Mouse (Mus musculus) limb, embryonic 10.5 days (tissue): ENCODE measurements around the gene Map2k5. TPM values are rescaled to one million over a fixed set of nuclear protein-coding genes. Genes with fewer than 3 reads are reported as not detected.

ENCODE experiments used
- DNase-seq: peaks from one replicate; pipeline ENCODE4 v3.0.0-alpha.2; 2017; ENCODE audit warnings: low spot score
- H3K27ac ChIP-seq: fragments of 300-500 bp; sonication (generic); 2 replicates; pipeline ENCODE4 v1.5.1; 2016; ENCODE audit warnings: mild to moderate bottlenecking
- H3K27me3 ChIP-seq: fragments of 300-500 bp; sonication (generic); 2 replicates; pipeline ENCODE4 v1.6.1; 2016; ENCODE audit warnings: low read depth, mild to moderate bottlenecking; ENCODE audit not compliant: poor library complexity, severe bottlenecking
- H3K36me3 ChIP-seq: fragments of 300-500 bp; sonication (generic); 2 replicates; pipeline ENCODE4 v1.6.1; 2016; ENCODE audit warnings: mild to moderate bottlenecking, moderate library complexity
- H3K4me1 ChIP-seq: fragments of 300-500 bp; sonication (generic); 2 replicates; pipeline ENCODE4 v1.6.1; 2016
- H3K4me3 ChIP-seq: fragments of 300-500 bp; sonication (generic); 2 replicates; pipeline ENCODE4 v1.5.1; 2016; ENCODE audit warnings: mild to moderate bottlenecking, moderate library complexity
- H3K9me3 ChIP-seq: fragments of 300-500 bp; sonication (generic); replicated peaks from 2 replicates; pipeline ENCODE4 v1.6.1; 2016; ENCODE audit warnings: mild to moderate bottlenecking
- WGBS: fragments of 180-500 bp; shearing (Covaris S2); methylation state at CpG from one replicate; pipeline ENCODE4 v1.1.7; 2016; 5-methylcytosine and 5-hydroxymethylcytosine counted together
- polyA plus RNA-seq: library from polyadenylated mRNA; unstranded; fragments of >200 nt; fragmentation: Nextera tagmentation; extraction: Ambion mirVana; gene quantifications from 2 replicates; pipeline ENCODE4 v1.2.1, GENCODE M21; 2016

Gene Map2k5
- polyA plus RNA-seq, result 37.4 and 37.7 TPM in 2 replicates

DNA sequence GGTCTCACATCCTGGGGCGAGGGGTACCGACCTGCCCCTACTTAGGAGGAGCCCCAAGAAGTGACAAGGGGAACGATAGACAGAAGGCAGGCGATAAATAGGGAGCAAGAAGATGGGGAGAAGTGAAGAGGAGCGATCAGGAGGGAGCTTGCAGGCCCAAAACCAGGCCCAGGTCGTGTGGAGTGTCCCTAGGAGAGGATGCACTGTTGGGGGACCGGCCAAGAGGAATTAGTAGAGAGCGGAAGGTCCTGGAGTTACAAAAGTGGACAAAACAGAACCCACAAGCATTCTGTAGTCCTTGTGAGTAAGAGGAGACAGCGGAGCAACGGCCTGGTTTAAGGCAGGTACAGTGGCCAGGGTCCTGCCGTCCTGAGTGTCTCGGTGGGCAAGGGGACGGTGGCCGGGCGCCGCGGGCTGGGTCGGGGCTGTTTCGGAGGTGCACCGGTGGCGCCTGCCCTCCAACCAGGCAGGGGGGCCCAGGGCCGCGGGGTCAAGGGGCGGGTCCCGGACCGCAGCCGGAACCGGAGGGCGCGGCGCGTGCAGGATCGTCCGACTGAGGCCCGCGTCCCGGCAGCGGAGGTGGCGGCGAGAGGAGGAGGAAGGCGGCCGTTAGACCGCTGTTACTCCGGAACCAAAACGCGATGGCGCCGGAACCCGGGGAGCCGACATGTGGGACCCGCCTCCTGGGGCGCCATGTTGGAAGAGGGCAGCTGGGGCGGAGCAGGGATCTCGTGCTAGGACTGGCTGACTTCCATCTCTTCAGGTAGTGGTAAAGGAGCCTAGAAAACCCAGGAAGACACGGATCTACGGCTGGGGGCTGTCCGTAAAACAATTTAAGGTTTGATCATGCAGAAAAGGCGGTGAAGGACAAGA, at the start of gene Map2k5:
Gene Map2k5 (minus strand): TSS at position 633 of the 873 bp plus-strand sequence.
- Histone ChIP-seq H3K9me3 (no peaks in the 10 kb centered on the region), H3K27me3 (no peaks in the 10 kb centered on the region), H3K4me3 (peak within 1 kb of the TSS; percentile 92), H3K4me1 (peaks cover 23% of the 10 kb centered on the region), H3K36me3 (peaks cover 23% of the 10 kb centered on the region), H3K27ac (peak within 1 kb of the TSS; percentile 97)
- 1% methylated on average over 58 of the region's 58 CpGs for WGBS
- DNase-seq, result peak; percentile 91

DNA sequence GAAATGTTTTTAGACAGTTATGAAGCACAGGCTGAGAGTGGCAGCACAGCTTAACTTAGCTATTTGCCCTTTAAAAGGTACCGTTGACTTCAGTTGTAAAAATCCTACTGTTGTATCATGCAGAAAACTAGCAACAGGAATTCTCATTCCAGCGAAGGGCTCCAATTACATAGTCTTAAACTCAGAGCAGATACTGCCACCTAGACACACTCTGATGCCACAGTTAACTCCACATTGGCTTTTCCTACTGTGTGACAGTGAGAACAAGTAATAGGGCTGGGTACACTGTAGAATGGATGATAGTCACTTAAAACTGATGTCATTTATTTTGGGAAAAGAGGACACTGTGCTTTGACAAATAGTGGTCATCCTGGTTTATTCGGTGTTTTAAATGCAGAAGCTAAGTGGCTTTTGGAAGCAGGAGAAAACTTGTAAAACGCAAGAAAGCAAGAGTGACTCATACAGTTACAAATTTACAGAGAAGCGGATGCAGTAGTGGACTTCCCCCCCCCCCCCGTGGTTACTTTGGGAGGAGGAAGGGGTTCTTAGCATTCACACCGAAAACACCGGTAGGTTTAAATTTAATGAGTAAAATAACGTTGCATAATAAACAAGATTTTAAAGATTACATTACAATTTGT, 43.5 kb upstream of the Map2k5 start:
- no peaks in the 10 kb centered on the region for H3K9me3 ChIP-seq
- DNase-seq, result no peak
- 72% methylated on average over 9 of the region's 9 CpGs for WGBS

DNA sequence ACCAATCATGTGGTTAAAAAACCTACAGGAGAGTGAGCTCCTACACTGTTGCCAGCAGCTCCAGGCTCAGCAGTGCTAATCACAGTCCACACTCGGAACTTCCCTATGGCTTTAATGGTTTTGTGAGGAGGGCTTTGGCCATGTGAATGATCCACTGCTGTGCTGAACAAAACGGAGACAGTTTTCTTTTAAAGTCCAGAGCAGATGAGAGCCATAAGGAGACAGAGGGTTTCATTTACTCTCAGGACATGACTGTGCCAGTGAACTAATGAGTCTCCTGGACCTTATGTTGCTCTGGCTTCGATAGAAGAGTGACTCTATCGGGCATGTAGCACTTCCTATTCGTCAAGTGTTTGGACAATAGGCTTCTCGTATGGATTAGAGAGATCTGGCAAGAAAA, 42.7 kb upstream of the Map2k5 start:
- H3K9me3 ChIP-seq, result no peaks in the 10 kb centered on the region
- H3K4me3 ChIP-seq, result no peak overlapping the region
- peaks cover 17% of the 10 kb centered on the region for H3K4me1 ChIP-seq
- H3K27me3 ChIP-seq, result no peaks in the 10 kb centered on the region
- no peak overlapping the region for H3K27ac ChIP-seq
- no peaks in the 10 kb centered on the region for H3K36me3 ChIP-seq
- DNase-seq, result no peak
- 59% methylated on average over 6 of the region's 6 CpGs for WGBS

More for the DNA sequence above, 43.5 kb upstream of the Map2k5 start:
- Histone ChIP-seq H3K4me3 (no peak overlapping the region), H3K36me3 (no peaks in the 10 kb centered on the region), H3K27me3 (no peaks in the 10 kb centered on the region), H3K27ac (no peak overlapping the region), H3K4me1 (peaks cover 17% of the 10 kb centered on the region)

DNA sequence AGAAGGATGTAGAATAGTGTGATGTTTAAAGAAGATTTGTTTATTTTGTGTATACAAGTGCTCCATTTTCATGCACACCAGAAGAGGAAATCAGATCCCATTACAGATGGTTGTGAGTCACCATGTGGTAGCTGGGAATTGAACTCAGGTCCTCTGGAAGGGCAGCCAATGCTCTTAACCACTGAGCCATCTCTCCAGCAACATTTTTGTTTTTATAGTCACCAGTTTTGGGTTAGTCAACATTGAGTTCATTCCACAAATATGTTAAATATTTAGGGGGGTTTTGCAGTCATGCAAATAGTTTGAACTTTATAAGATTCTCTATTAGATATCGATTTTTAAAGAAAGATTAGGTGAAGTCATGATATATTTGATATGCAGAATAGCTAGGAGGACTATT, 22.5 kb upstream of the Map2k5 start:
- Histone ChIP-seq H3K36me3 (no peaks in the 10 kb centered on the region), H3K4me3 (no peak overlapping the region), H3K4me1 (peaks cover 26% of the 10 kb centered on the region), H3K27me3 (no peaks in the 10 kb centered on the region), H3K9me3 (no peaks in the 10 kb centered on the region), H3K27ac (no peak overlapping the region)
- no peak for DNase-seq
- WGBS, result 98% methylated on average over 1 of the region's 1 CpGs

DNA sequence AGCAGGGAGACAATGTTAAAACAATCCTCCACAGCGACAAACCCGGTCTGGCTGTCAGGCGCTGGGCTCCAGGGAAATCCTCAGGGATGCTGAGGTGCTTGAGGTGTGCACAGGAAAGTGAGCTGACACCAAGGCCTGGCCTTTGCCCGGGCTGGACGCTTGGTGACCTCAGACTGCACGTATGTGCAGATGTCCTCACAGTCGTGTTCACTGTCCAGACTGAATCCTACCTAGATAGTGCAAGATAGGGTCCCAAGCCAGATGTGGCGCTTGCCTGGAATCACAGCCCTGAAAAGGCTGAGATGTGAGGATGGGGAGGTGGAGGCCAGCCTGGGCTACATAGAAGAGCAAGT, 21.7 kb upstream of the Map2k5 start:
- peak overlapping the region; percentile 95 for H3K4me3 ChIP-seq
- no peak for DNase-seq
- H3K4me1 ChIP-seq, result peaks cover 26% of the 10 kb centered on the region
- peak overlapping the region; percentile 94 for H3K27ac ChIP-seq
- 2% methylated on average over 8 of the region's 8 CpGs for WGBS
- no peaks in the 10 kb centered on the region for H3K36me3 ChIP-seq
- H3K9me3 ChIP-seq, result no peaks in the 10 kb centered on the region
- no peaks in the 10 kb centered on the region for H3K27me3 ChIP-seq

DNA sequence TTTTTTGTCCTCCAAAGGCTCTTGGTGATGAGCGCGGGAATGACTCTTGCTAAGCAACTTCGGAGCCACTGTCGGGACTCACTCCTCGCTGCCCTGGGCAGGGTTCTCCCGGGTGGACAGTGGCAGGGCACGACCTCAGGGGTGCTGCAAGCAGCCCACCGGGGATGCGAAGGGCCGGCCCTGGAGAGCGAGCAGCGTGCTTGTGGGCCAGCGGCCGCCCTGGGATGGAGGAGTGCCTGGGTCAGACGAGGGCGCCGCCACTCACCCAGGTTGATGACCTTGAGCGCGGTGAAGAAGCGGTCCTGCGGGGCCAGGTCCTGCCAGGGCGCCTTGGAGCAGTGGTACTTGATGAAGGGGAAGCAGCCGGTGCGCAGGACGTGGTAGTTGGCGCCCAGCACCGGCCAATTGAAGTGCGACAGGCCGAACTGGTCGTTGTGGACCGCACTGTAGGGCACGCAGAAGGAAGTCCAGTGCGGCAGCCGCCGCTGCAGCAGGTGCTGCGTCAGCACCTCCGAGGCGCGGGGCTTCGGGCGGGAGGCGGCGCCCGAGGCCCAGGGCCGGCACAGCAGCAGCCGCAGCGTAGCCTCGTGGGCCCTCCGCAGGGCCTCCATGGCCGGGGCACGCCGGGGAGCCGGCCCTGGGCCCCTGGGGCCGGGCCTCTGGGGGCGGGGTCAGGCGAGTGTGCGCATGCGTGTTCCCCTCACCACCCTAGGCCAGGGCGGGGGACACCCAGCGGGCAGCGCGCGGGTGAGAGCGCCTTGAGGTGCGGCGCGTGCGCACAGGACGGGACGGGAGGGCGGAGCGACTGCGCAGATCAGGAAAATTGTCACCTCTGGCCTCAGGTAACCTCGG, 21.1 kb upstream of the Map2k5 start, which contains the start of gene 2300009A05Rik:
Gene 2300009A05Rik (minus strand): TSS at position 636 of the 852 bp plus-strand sequence.
- Histone ChIP-seq H3K36me3 (no peaks in the 10 kb centered on the region), H3K4me1 (peaks cover 26% of the 10 kb centered on the region), H3K27me3 (no peaks in the 10 kb centered on the region), H3K9me3 (no peaks in the 10 kb centered on the region), H3K4me3 (peak within 1 kb of the TSS; percentile 95), H3K27ac (peak within 1 kb of the TSS; percentile 94)
- WGBS, result under 1% methylated on average over 74 of the region's 74 CpGs
- DNase-seq, result peak; percentile 93

DNA sequence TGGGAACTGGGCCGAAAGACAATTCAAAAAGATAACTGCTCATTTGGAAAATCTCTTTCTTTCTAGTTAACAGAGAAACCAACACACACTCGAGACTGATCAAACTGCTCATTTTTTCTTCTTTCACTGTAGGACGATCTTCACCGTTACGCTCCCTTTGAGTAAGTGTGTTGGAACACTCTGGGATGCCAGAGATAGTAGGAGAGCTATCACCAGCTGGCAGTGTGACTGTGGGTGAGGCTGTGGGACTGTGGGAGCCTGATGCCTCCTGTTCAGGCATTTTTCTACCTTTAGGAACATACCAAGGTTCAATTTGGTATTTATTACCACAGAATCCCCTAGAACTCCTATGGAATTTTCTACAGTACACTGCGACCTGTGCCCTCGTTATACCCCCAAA, 17.9 kb upstream of the Map2k5 start:
- 88% methylated on average over 7 of the region's 7 CpGs for WGBS
- Histone ChIP-seq H3K27ac (no peak overlapping the region), H3K27me3 (no peaks in the 10 kb centered on the region), H3K4me1 (peaks cover 26% of the 10 kb centered on the region), H3K4me3 (no peak overlapping the region), H3K36me3 (no peaks in the 10 kb centered on the region), H3K9me3 (no peaks in the 10 kb centered on the region)
- DNase-seq, result no peak

DNA sequence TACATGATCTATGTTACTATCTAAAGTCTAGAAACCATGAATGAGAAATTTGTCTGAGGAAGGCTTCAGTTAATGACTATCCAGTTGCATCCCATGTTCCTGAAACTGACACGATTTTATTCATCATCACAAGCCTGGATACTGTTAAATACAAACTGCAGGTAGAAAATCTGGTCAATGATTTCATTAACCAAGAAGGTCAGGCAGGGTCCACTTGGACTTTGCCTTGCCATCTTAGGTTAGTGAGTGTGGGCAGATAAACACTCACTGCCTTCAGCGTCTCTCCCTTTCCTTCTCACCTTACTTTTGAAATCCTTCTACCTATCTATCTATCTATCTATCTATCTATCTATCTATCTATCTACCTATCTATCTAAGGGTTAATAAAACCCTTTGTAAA, 13.6 kb upstream of the Map2k5 start:
- Histone ChIP-seq H3K27ac (no peak overlapping the region), H3K36me3 (no peaks in the 10 kb centered on the region)
- WGBS, result 79% methylated on average over 2 of the region's 2 CpGs

DNA sequence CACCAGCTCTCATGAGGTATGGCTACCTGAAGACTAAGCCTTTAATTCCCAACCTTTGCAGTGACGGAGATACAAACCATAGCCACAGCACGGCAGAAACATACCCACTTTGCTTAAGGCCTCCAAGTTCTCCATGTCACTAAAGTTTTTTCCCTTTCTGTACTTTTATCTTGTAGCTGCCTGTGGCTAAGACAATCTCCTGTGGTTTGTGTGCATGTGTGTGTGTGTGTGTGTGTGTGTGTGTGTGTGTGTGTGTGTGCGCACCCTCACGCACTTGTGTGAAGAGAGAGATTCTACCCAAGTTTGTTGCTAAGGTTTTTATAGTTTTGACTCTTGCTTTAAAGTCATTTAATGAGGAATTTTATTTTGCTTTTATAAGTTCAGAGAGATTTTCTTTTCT, 5.1 kb upstream of the Map2k5 start:
- peaks cover 4% of the 10 kb centered on the region; the same call in 1 of the 2 replicates for H3K4me1 ChIP-seq

More for the DNA sequence above, 13.6 kb upstream of the Map2k5 start:
- H3K27me3 ChIP-seq, result no peaks in the 10 kb centered on the region
- H3K4me3 ChIP-seq, result no peak overlapping the region
- no peaks in the 10 kb centered on the region for H3K9me3 ChIP-seq
- DNase-seq, result no peak
- H3K4me1 ChIP-seq, result 0 out of 2 replicates have a peak, but pooled peaks cover 4% of the 10 kb centered on the region

DNA sequence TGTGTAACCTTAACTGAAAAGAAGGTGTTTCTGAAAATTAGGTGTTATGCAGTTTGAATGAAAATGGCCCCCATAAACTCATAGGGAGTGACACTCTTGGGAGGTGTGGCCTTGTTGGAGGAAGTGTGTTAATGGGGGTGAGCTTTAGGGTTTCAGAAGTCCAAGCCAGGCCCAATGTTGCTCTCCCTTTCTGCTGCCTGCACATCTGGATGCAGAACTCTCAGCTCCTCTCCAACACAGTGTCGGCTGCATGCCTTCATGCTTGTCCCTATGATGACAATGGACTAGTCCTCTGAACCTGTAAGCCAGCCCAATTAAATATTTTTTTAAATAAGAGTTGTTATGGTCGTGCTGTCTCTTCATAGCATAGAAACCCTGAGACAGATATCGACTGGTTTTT, 2.6 kb upstream of the Map2k5 start:
- WGBS, result 77% methylated on average over 3 of the region's 3 CpGs
- Histone ChIP-seq H3K9me3 (no peaks in the 10 kb centered on the region), H3K4me1 (peaks cover 21% of the 10 kb centered on the region), H3K27me3 (no peaks in the 10 kb centered on the region), H3K27ac (no peak overlapping the region), H3K36me3 (peaks cover 1% of the 10 kb centered on the region; the same call in 1 of the 2 replicates), H3K4me3 (no peak overlapping the region)
- no peak for DNase-seq

More for the DNA sequence above, 5.1 kb upstream of the Map2k5 start:
- WGBS, result 90% methylated on average over 4 of the region's 4 CpGs
- Histone ChIP-seq H3K27me3 (no peaks in the 10 kb centered on the region), H3K9me3 (no peaks in the 10 kb centered on the region), H3K36me3 (no peaks in the 10 kb centered on the region), H3K27ac (no peak overlapping the region), H3K4me3 (no peak overlapping the region)
- no peak for DNase-seq

DNA sequence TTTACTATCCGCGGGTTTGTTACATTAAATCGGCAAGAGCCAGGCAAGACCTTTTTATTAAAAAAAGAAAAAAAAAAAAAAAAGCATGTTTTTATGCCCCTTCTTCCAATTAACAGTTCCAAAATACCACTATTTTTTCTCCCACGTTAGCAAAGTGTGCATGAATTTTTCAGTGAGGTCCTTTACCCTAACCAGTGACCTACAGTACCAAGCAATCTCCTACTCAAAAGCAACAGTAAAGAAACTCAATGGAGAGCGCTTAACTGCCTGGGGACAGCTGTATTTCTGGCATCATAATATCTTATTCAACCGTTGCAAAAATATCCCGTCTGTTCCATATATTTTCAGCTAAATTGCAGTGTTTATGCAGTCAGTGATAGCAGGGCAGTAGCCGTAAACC, 472 bp upstream of the Map2k5 start:
- no peak for DNase-seq

DNA sequence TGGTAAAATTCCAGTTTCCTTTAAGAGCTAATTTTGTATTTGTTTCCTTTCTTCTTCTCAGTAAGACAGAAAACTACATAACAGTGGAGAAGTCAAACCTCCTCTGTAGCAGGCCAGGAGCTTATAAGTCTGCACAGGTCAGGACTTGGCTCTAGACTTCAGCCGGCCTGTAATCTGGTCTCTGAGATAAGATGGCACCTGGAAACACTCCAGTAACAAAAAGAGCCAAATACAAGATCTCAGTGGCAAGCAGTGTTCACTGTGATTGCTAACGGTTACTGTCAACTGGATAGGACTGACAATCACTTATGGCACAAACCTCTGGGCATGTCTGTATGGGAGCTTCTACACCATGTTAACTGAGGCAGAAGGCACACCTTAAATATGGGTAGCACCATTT, 4.4 kb downstream of the Map2k5 start:
- Histone ChIP-seq H3K4me3 (no peak overlapping the region), H3K36me3 (peaks cover 55% of the 10 kb centered on the region), H3K27me3 (no peaks in the 10 kb centered on the region), H3K4me1 (peaks cover 21% of the 10 kb centered on the region), H3K27ac (no peak overlapping the region), H3K9me3 (no peaks in the 10 kb centered on the region)
- WGBS, result 78% methylated on average over 2 of the region's 2 CpGs
- DNase-seq, result no peak

More for the DNA sequence above, 472 bp upstream of the Map2k5 start:
- H3K27me3 ChIP-seq, result no peaks in the 10 kb centered on the region
- H3K27ac ChIP-seq, result peak overlapping the region; percentile 97
- WGBS, result 24% methylated on average over 8 of the region's 8 CpGs
- peaks cover 23% of the 10 kb centered on the region for H3K4me1 ChIP-seq
- H3K4me3 ChIP-seq, result peak overlapping the region; percentile 92
- no peaks in the 10 kb centered on the region for H3K9me3 ChIP-seq
- H3K36me3 ChIP-seq, result peaks cover 23% of the 10 kb centered on the region
